In the genomic region with DNA sequence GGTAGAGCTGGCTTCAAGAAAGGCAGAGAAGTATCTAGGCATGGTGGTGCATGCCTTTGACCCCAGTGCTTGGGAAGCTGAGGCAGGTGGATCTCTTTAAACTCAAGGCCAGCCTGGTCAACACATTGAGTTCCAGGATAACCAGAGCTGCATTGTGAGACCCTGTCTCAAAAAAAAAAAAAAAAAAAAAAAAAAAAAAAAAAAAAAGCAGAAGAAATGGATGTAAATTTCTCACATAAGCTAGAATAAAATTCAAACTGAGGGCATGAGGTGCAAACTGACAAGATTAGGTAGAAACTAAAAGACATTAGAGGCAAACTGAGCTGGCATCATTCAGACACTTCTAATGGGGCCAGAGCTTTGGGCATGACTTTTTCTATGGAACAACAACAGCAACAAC, we compare ENCODE assay signal across 25 mouse cellular contexts.
"Had no signal": no experiment of that assay in that cellular context is flagged by ENCODE, and none has a peak within 500 bp of the region (broad histone marks: within the 10 kb centered on the region; RNA-seq: fewer than 3 reads in every experiment).

No protein-coding gene starts in this region.

- ATAC-seq: forebrain, embryonic 13.5 days; forebrain, embryonic 14.5 days; forebrain, embryonic 15.5 days; forebrain, embryonic 16.5 days; forebrain, postnatal 0 days had no signal

- DNase-seq: cerebellum, adult 9-10 months; cerebellum, adult 9-11 months; cerebellum, postnatal 10 days; cerebellum, postnatal 14 days; cerebellum, postnatal 25 days; cerebellum, postnatal 36 days; embryo, embryonic 11 days; forebrain, postnatal 0 days; gastrocnemius, adult 2 months; gastrocnemius, postnatal 10 days; gastrocnemius, postnatal 14 days; gastrocnemius, postnatal 25 days; heart, adult 18-20 months; heart, adult 2 months had no signal

- H3K4me1 ChIP-seq: embryonic facial prominence, embryonic 10.5 days; embryonic facial prominence, embryonic 12.5 days; embryonic facial prominence, embryonic 15.5 days; forebrain, embryonic 10.5 days; forebrain, embryonic 12.5 days; forebrain, embryonic 13.5 days had no signal

- H3K9ac ChIP-seq: embryonic facial prominence, embryonic 12.5 days; embryonic facial prominence, embryonic 13.5 days; embryonic facial prominence, embryonic 15.5 days; forebrain, embryonic 12.5 days; forebrain, embryonic 13.5 days; forebrain, embryonic 15.5 days; forebrain, postnatal 0 days had no signal

- H3K36me3 ChIP-seq: embryonic facial prominence, embryonic 10.5 days; embryonic facial prominence, embryonic 12.5 days; embryonic facial prominence, embryonic 13.5 days; embryonic facial prominence, embryonic 15.5 days; forebrain, embryonic 10.5 days; forebrain, embryonic 12.5 days; forebrain, embryonic 15.5 days had no signal

- H3K27me3 ChIP-seq: embryonic facial prominence, embryonic 12.5 days; embryonic facial prominence, embryonic 13.5 days; embryonic facial prominence, embryonic 15.5 days; forebrain, embryonic 12.5 days; forebrain, embryonic 13.5 days; forebrain, embryonic 15.5 days had no signal

- H3K27ac ChIP-seq: embryonic facial prominence, embryonic 10.5 days; embryonic facial prominence, embryonic 12.5 days; embryonic facial prominence, embryonic 13.5 days; embryonic facial prominence, embryonic 15.5 days; forebrain, embryonic 10.5 days; forebrain, embryonic 12.5 days; forebrain, embryonic 13.5 days; forebrain, embryonic 15.5 days; gastrocnemius, adult 2 months; heart, adult 2 months had no signal

- H3K4me3 ChIP-seq: embryonic facial prominence, embryonic 10.5 days; embryonic facial prominence, embryonic 12.5 days; embryonic facial prominence, embryonic 13.5 days; embryonic facial prominence, embryonic 15.5 days; erythroblast, embryonic 14.5 days; forebrain, embryonic 10.5 days; forebrain, embryonic 12.5 days; forebrain, embryonic 13.5 days; forebrain, embryonic 15.5 days; gastrocnemius, adult 2 months; heart, adult 2 months had no signal

- H3K9me3 ChIP-seq: embryonic facial prominence, embryonic 10.5 days; embryonic facial prominence, embryonic 12.5 days; embryonic facial prominence, embryonic 13.5 days; embryonic facial prominence, embryonic 15.5 days; forebrain, embryonic 10.5 days; forebrain, embryonic 12.5 days; forebrain, embryonic 13.5 days; forebrain, embryonic 15.5 days had no signal

- H3K4me2 ChIP-seq: embryonic facial prominence, embryonic 12.5 days; embryonic facial prominence, embryonic 13.5 days; embryonic facial prominence, embryonic 15.5 days; forebrain, embryonic 12.5 days; forebrain, embryonic 13.5 days; forebrain, embryonic 15.5 days had no signal
